Mouse (Mus musculus): ENCODE measurements around the gene Nsf. TPM values are rescaled to one million over a fixed set of nuclear protein-coding genes. Genes with fewer than 3 reads are reported as not detected.

Gene Nsf
- polyA plus RNA-seq, 1 experiment from 2014 or later = 178 TPM

DNA sequence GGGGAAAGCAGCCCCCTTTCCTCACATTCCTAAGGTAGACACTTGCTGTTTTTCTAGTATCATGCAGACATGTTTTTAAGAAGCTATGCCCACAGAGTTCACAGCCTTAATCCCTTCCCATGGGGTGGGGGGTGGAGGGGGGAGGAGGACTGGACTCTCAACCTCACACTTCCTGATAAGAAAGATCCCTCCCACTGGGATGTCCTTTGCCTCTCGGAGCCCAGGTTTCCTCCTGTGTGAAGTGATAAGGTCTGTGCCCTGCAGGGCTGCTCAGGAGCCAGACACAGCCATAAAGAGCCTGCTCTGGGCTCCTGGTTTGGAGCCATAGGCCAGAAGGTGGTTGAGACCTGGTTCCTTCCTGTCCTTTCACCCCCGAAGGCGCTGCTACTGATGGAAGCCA is 139.0 kb downstream of the Nsf start:
- no peak overlapping the region for H3K9ac ChIP-seq
- peaks cover 14% of the 10 kb centered on the region for H3K27me3 ChIP-seq (ENCODE audit: control insufficient read depth, insufficient read depth, low read length)
- H3K27ac ChIP-seq = no peak overlapping the region
- WGBS = 50% methylated on average over 3 of the region's 3 CpGs
- ATAC-seq (ENCODE audit: low FRiP score) = no peak
- H3K4me3 ChIP-seq (replicated peaks; ENCODE audit: low read length) = no peak overlapping the region
- peaks cover 12% of the 10 kb centered on the region for H3K4me1 ChIP-seq (replicated peaks; ENCODE audit: control insufficient read depth, insufficient read depth, low read length)
- DNase-seq (ENCODE audit: low spot score) = no peak
- H3K4me2 ChIP-seq (replicated peaks) = no peak overlapping the region
- H3K9me3 ChIP-seq (ENCODE audit: control insufficient read depth, low read length) = no peaks in the 10 kb centered on the region
- no peaks in the 10 kb centered on the region for H3K36me3 ChIP-seq (replicated peaks; ENCODE audit: control insufficient read depth, insufficient read depth)

DNA sequence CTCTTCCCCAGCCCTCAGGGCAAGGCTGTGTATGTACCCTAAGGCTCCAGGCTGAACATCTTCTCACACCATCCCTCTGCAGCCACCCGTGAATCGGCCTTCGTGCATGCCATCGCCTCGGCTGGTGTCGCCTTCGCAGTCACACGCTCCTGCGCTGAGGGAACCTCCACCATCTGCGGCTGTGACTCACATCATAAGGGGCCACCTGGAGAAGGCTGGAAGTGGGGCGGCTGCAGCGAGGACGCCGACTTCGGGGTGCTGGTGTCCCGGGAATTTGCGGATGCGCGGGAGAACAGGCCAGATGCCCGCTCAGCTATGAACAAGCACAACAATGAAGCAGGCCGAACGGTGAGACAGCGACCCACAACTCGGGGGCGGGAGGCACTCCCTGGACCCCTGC is 142.6 kb downstream of the Nsf start:
- no peak overlapping the region for H3K27ac ChIP-seq
- 46% methylated on average over 25 of the region's 25 CpGs for WGBS
- peak overlapping the region; percentile 92 for H3K4me2 ChIP-seq (replicated peaks)
- H3K36me3 ChIP-seq (replicated peaks; ENCODE audit: control insufficient read depth, insufficient read depth) = no peaks in the 10 kb centered on the region
- DNase-seq (ENCODE audit: low spot score) (no peak), ATAC-seq (ENCODE audit: low FRiP score) (no peak)
- no peaks in the 10 kb centered on the region for H3K9me3 ChIP-seq (ENCODE audit: control insufficient read depth, low read length)
- no peak overlapping the region for H3K4me3 ChIP-seq (replicated peaks; ENCODE audit: low read length)
- peaks cover 35% of the 10 kb centered on the region for H3K4me1 ChIP-seq (replicated peaks; ENCODE audit: control insufficient read depth, insufficient read depth, low read length)
- H3K9ac ChIP-seq = no peak overlapping the region
- peaks cover 14% of the 10 kb centered on the region for H3K27me3 ChIP-seq (ENCODE audit: control insufficient read depth, insufficient read depth, low read length)

GRCm38 (mm10) chr11:103810631-103811030 is 143.2 kb downstream of the Nsf start:
- peak overlapping the region; percentile 87 for H3K9ac ChIP-seq
- peak overlapping the region; percentile 57 for H3K4me3 ChIP-seq (replicated peaks; ENCODE audit: low read length)
- H3K36me3 ChIP-seq (replicated peaks; ENCODE audit: control insufficient read depth, insufficient read depth) = no peaks in the 10 kb centered on the region
- ATAC-seq (ENCODE audit: low FRiP score) (no peak), DNase-seq (ENCODE audit: low spot score) (no peak)
- H3K27ac ChIP-seq = peak overlapping the region; percentile 88
- peaks cover 35% of the 10 kb centered on the region for H3K4me1 ChIP-seq (replicated peaks; ENCODE audit: control insufficient read depth, insufficient read depth, low read length)
- H3K9me3 ChIP-seq (ENCODE audit: control insufficient read depth, low read length) = no peaks in the 10 kb centered on the region
- 9% methylated on average over 12 of the region's 12 CpGs for WGBS
- peak overlapping the region; percentile 92 for H3K4me2 ChIP-seq (replicated peaks)
- peaks cover 14% of the 10 kb centered on the region for H3K27me3 ChIP-seq (ENCODE audit: control insufficient read depth, insufficient read depth, low read length)

GRCm38 (mm10) chr11:103809611-103810598 is 144.0 kb downstream of the Nsf start:
- H3K27ac ChIP-seq = peak overlapping the region; percentile 88
- no peaks in the 10 kb centered on the region for H3K9me3 ChIP-seq (ENCODE audit: control insufficient read depth, low read length)
- H3K4me3 ChIP-seq (replicated peaks; ENCODE audit: low read length) = peak overlapping the region; percentile 57
- WGBS = under 1% methylated on average over 82 of the region's 107 CpGs
- H3K27me3 ChIP-seq (ENCODE audit: control insufficient read depth, insufficient read depth, low read length) = peaks cover 14% of the 10 kb centered on the region
- ATAC-seq (ENCODE audit: low FRiP score) (peak; percentile 47), DNase-seq (ENCODE audit: low spot score) (peak; percentile 66)
- peaks cover 35% of the 10 kb centered on the region for H3K4me1 ChIP-seq (replicated peaks; ENCODE audit: control insufficient read depth, insufficient read depth, low read length)
- peak overlapping the region; percentile 87 for H3K9ac ChIP-seq
- H3K36me3 ChIP-seq (replicated peaks; ENCODE audit: control insufficient read depth, insufficient read depth) = no peaks in the 10 kb centered on the region
- H3K4me2 ChIP-seq (replicated peaks) = peak overlapping the region; percentile 92

- DNase-seq (ENCODE audit: low spot score) (peak; percentile 63), ATAC-seq (ENCODE audit: low FRiP score) (no peak; the same call in 1 of the 2 replicates)
- H3K36me3 ChIP-seq (replicated peaks; ENCODE audit: control insufficient read depth, insufficient read depth) = no peaks in the 10 kb centered on the region
- peak overlapping the region; percentile 88 for H3K27ac ChIP-seq
- 5% methylated on average over 29 of the region's 29 CpGs for WGBS
- peaks cover 35% of the 10 kb centered on the region for H3K4me1 ChIP-seq (replicated peaks; ENCODE audit: control insufficient read depth, insufficient read depth, low read length)
- no peaks in the 10 kb centered on the region for H3K9me3 ChIP-seq (ENCODE audit: control insufficient read depth, low read length)
- H3K4me2 ChIP-seq (replicated peaks) = peak overlapping the region; percentile 92
- H3K9ac ChIP-seq = peak overlapping the region; percentile 87
- peaks cover 14% of the 10 kb centered on the region for H3K27me3 ChIP-seq (ENCODE audit: control insufficient read depth, insufficient read depth, low read length)
- H3K4me3 ChIP-seq (replicated peaks; ENCODE audit: low read length) = peak overlapping the region; percentile 57
Measured at GRCm38 (mm10) chr11:103808771-103809610, 144.9 kb downstream of the Nsf start.

- Histone ChIP-seq H3K4me1 (replicated peaks; ENCODE audit: control insufficient read depth, insufficient read depth, low read length) (peaks cover 35% of the 10 kb centered on the region), H3K27me3 (ENCODE audit: control insufficient read depth, insufficient read depth, low read length) (peaks cover 10% of the 10 kb centered on the region), H3K9me3 (ENCODE audit: control insufficient read depth, low read length) (no peaks in the 10 kb centered on the region), H3K27ac (peak overlapping the region; percentile 88), H3K36me3 (replicated peaks; ENCODE audit: control insufficient read depth, insufficient read depth) (no peaks in the 10 kb centered on the region), H3K4me2 (replicated peaks) (peak overlapping the region; percentile 92), H3K4me3 (replicated peaks; ENCODE audit: low read length) (peak overlapping the region; percentile 57), H3K9ac (peak overlapping the region; percentile 87; the same call in 1 of the 2 replicates)
- 31% methylated on average over 12 of the region's 12 CpGs for WGBS
- ATAC-seq (ENCODE audit: low FRiP score) (peak; percentile 65), DNase-seq (ENCODE audit: low spot score) (peak; percentile 68)
Measured at GRCm38 (mm10) chr11:103807966-103808365, 145.9 kb downstream of the Nsf start.

GRCm38 (mm10) chr11:103804804-103805203 is 149.1 kb downstream of the Nsf start:
- Histone ChIP-seq H3K27ac (no peak overlapping the region), H3K27me3 (ENCODE audit: control insufficient read depth, insufficient read depth, low read length) (no peaks in the 10 kb centered on the region; the same call in 1 of the 2 replicates), H3K4me1 (replicated peaks; ENCODE audit: control insufficient read depth, insufficient read depth, low read length) (peaks cover 23% of the 10 kb centered on the region), H3K4me2 (replicated peaks) (no peak overlapping the region), H3K4me3 (replicated peaks; ENCODE audit: low read length) (no peak overlapping the region), H3K9ac (no peak overlapping the region), H3K9me3 (ENCODE audit: control insufficient read depth, low read length) (no peaks in the 10 kb centered on the region), H3K36me3 (replicated peaks; ENCODE audit: control insufficient read depth, insufficient read depth) (no peaks in the 10 kb centered on the region)
- ATAC-seq (ENCODE audit: low FRiP score) (no peak), DNase-seq (ENCODE audit: low spot score) (no peak)
- WGBS = 76% methylated on average over 4 of the region's 4 CpGs

- no peaks in the 10 kb centered on the region; the same call in 1 of the 2 replicates for H3K27me3 ChIP-seq (ENCODE audit: control insufficient read depth, insufficient read depth, low read length)
- ATAC-seq (ENCODE audit: low FRiP score) = no peak
- 89% methylated on average over 11 of the region's 11 CpGs for WGBS
- H3K4me2 ChIP-seq (replicated peaks) = no peak overlapping the region
- no peak overlapping the region for H3K27ac ChIP-seq
- peaks cover 17% of the 10 kb centered on the region for H3K4me1 ChIP-seq (replicated peaks; ENCODE audit: control insufficient read depth, insufficient read depth, low read length)
- DNase-seq (ENCODE audit: low spot score) = no peak
- H3K9ac ChIP-seq = no peak overlapping the region
- no peaks in the 10 kb centered on the region for H3K36me3 ChIP-seq (replicated peaks; ENCODE audit: control insufficient read depth, insufficient read depth)
- H3K4me3 ChIP-seq (replicated peaks; ENCODE audit: low read length) = no peak overlapping the region
- no peaks in the 10 kb centered on the region for H3K9me3 ChIP-seq (ENCODE audit: control insufficient read depth, low read length)
Measured at GRCm38 (mm10) chr11:103804126-103804525, 149.7 kb downstream of the Nsf start.

DNA sequence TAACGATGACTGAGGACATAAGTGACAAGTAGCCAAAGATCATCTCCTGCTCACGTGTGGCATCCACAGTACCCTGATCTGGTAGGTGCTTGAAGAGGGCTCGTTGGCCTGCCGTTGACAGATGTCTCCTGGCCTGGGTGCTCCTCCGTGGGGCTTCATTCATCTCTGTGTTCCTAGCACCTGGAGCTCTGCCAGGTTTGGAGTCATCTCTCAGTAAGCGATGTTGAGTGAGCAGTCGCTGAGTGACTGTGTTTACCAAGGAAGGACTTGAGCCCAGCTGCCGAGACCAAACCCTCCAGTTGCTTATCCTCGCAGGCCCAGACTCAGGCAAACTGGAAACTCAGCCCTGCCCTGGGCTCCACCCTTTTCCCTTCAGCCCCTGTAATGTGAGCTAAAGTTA is 152.7 kb downstream of the Nsf start:
- Histone ChIP-seq H3K4me1 (replicated peaks; ENCODE audit: control insufficient read depth, insufficient read depth, low read length) (no peaks in the 10 kb centered on the region), H3K4me2 (replicated peaks) (no peak overlapping the region), H3K9me3 (ENCODE audit: control insufficient read depth, low read length) (no peaks in the 10 kb centered on the region), H3K36me3 (replicated peaks; ENCODE audit: control insufficient read depth, insufficient read depth) (no peaks in the 10 kb centered on the region), H3K4me3 (replicated peaks; ENCODE audit: low read length) (no peak overlapping the region), H3K27ac (no peak overlapping the region), H3K9ac (no peak overlapping the region), H3K27me3 (ENCODE audit: control insufficient read depth, insufficient read depth, low read length) (0 out of 2 replicates have a peak, but pooled peaks cover 1% of the 10 kb centered on the region)
- WGBS = 64% methylated on average over 9 of the region's 9 CpGs
- no peak for ATAC-seq (ENCODE audit: low FRiP score)
- DNase-seq (ENCODE audit: low spot score) = no peak
